Mouse (Mus musculus): ENCODE data around the gene Cyp2ab1. TPM values are rescaled to one million over a fixed set of nuclear protein-coding genes. Genes with fewer than 3 reads are reported as not detected.

The Cyp2ab1 gene
- polyA plus RNA-seq, 1 experiment from 2014 or later, result not detected

DNA sequence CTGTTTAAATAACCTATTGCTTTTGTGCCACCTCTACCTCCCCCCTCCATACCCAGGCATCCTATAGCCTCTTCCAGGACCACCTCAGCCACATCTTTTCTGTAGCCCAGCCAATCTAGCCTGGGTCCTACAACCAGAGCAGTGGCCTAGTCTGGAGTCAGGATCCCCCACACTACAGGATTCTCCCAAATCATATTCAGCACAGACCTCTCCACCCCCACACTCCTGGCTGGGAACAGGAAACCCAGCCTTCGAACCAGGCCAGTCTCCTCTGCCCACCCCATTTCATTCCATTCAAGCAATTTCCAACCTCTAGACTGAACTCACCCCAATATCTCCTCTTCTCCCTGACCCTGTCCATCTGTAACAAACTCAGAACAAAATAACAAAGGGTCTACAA lies 20.3 kb upstream of the Cyp2ab1 start:
- no peak for DNase-seq
- 96% methylated on average over 1 of the region's 1 CpGs for WGBS
- H3K27me3 ChIP-seq (ENCODE audit: control insufficient read depth, insufficient read depth, low read length), result no peaks in the 10 kb centered on the region
- no peak for ATAC-seq (ENCODE audit: low FRiP score, low TSS enrichment)
- no peak overlapping the region for H3K4me3 ChIP-seq (replicated peaks; ENCODE audit: low read depth, low read length)
- no peak overlapping the region for H3K27ac ChIP-seq (replicated peaks; ENCODE audit: low read depth, low read length)
- no peak overlapping the region for H3K4me2 ChIP-seq (ENCODE audit: low read length)
- no peaks in the 10 kb centered on the region for H3K4me1 ChIP-seq (ENCODE audit: control insufficient read depth, insufficient read depth, low read length)
- H3K36me3 ChIP-seq (ENCODE audit: control insufficient read depth, insufficient read depth, low read length), result peaks cover 60% of the 10 kb centered on the region
- no peak overlapping the region for H3K9ac ChIP-seq (replicated peaks; ENCODE audit: low read length)
- H3K9me3 ChIP-seq (ENCODE audit: control insufficient read depth, low read length), result no peaks in the 10 kb centered on the region

DNA sequence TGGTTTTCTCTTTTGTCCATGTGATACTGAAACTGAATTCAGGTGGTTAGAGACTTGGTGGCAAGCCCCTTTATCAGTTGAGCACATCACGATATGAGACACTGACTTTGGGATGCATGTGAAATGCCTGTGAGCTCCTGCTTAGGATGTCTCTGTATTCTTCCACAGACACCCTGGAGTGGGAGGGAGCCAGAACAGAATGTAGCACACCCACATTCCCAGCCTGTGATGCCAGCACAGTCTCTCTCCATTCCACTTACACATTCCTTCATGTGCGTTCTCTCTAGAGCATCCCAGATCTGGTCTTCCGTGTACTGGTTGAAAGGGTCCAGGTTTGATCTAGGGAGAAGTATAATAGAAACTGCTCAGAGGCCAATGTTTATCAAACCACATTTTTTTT lies 13.4 kb upstream of the Cyp2ab1 start:
- no peak overlapping the region for H3K27ac ChIP-seq (replicated peaks; ENCODE audit: low read depth, low read length)
- no peaks in the 10 kb centered on the region for H3K4me1 ChIP-seq (ENCODE audit: control insufficient read depth, insufficient read depth, low read length)
- H3K4me2 ChIP-seq (ENCODE audit: low read length), result no peak overlapping the region
- DNase-seq (no peak), ATAC-seq (ENCODE audit: low FRiP score, low TSS enrichment) (no peak)
- WGBS, result 98% methylated on average over 3 of the region's 3 CpGs
- H3K9ac ChIP-seq (replicated peaks; ENCODE audit: low read length), result no peak overlapping the region
- no peak overlapping the region for H3K4me3 ChIP-seq (replicated peaks; ENCODE audit: low read depth, low read length)
- no peaks in the 10 kb centered on the region for H3K9me3 ChIP-seq (ENCODE audit: control insufficient read depth, low read length)
- peaks cover 72% of the 10 kb centered on the region for H3K36me3 ChIP-seq (ENCODE audit: control insufficient read depth, insufficient read depth, low read length)
- no peaks in the 10 kb centered on the region for H3K27me3 ChIP-seq (ENCODE audit: control insufficient read depth, insufficient read depth, low read length)

DNA sequence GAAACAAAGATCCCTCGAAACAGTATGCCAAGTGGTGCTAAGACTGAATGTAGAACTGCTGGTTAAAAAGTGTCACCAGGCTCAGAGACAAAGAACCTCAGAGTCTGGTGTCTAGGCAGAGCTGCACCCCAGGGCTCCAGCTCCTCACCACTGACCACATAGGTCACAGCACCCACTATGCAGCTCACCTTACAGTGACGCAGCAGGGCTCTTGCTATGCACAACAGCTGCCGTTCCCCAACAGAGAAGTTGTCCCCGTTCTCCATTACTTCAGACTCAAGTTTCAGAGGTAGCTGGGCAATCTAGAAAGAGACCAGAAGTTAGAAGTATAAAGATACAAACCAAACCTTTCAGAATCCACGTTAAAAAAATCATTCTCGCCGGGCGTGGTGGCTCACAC lies 9.7 kb upstream of the Cyp2ab1 start:
- ATAC-seq (ENCODE audit: low FRiP score, low TSS enrichment) (no peak), DNase-seq (no peak)
- WGBS, result 98% methylated on average over 8 of the region's 8 CpGs
- Histone ChIP-seq H3K4me3 (replicated peaks; ENCODE audit: low read depth, low read length) (no peak overlapping the region), H3K36me3 (ENCODE audit: control insufficient read depth, insufficient read depth, low read length) (peaks cover 75% of the 10 kb centered on the region), H3K27ac (replicated peaks; ENCODE audit: low read depth, low read length) (no peak overlapping the region), H3K4me1 (ENCODE audit: control insufficient read depth, insufficient read depth, low read length) (no peaks in the 10 kb centered on the region), H3K9ac (replicated peaks; ENCODE audit: low read length) (no peak overlapping the region), H3K9me3 (ENCODE audit: control insufficient read depth, low read length) (no peaks in the 10 kb centered on the region), H3K27me3 (ENCODE audit: control insufficient read depth, insufficient read depth, low read length) (no peaks in the 10 kb centered on the region), H3K4me2 (ENCODE audit: low read length) (no peak overlapping the region)

DNA sequence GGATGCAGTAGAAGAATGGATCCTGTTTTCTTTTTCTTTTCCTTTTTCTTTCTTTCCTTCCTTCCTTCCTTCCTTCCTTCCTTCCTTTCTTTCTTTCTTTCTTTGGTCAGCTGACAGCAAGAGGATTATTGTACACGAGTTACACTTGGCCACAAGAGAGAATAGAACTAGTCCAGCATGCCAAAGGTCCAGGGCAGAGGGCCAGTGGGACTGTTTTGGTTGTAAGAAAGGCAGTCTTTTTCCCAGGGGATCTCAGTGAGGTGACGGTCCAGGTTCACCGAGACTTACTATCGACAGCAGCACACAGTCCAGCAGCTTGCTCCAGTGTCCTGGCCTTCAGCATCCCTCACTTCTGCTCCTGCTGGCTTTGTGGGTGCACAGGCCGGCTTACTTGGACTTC lies 3.1 kb upstream of the Cyp2ab1 start:
- Histone ChIP-seq H3K36me3 (ENCODE audit: control insufficient read depth, insufficient read depth, low read length) (peaks cover 38% of the 10 kb centered on the region), H3K27ac (replicated peaks; ENCODE audit: low read depth, low read length) (no peak overlapping the region), H3K4me1 (ENCODE audit: control insufficient read depth, insufficient read depth, low read length) (no peaks in the 10 kb centered on the region), H3K4me2 (ENCODE audit: low read length) (no peak overlapping the region), H3K4me3 (replicated peaks; ENCODE audit: low read depth, low read length) (no peak overlapping the region), H3K9me3 (ENCODE audit: control insufficient read depth, low read length) (no peaks in the 10 kb centered on the region), H3K27me3 (ENCODE audit: control insufficient read depth, insufficient read depth, low read length) (no peaks in the 10 kb centered on the region), H3K9ac (replicated peaks; ENCODE audit: low read length) (no peak overlapping the region)
- WGBS, result 89% methylated on average over 5 of the region's 5 CpGs
- DNase-seq (no peak), ATAC-seq (ENCODE audit: low FRiP score, low TSS enrichment) (no peak)

DNA sequence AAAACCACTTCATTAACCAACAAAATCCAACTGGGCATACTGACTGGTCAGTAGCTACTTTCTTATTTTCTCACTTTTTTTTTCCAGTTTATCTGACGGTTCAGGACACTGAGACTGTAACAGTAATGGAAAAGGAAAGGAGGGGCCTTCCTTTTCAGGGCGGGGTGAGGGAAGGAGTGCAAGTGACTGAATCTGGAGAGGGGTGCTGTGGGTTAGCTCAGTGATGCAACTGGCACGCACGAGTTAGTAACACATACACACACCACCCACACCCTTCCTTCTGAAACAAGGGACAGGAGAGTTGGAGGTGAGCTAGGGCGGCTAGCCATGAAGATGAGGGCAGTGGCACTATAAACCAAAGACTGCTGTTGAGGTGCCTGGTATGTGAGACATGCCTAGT lies 1.3 kb downstream of the Cyp2ab1 start:
- 84% methylated on average over 5 of the region's 5 CpGs for WGBS
- no peak overlapping the region for H3K4me2 ChIP-seq (ENCODE audit: low read length)
- H3K27me3 ChIP-seq (ENCODE audit: control insufficient read depth, insufficient read depth, low read length), result no peaks in the 10 kb centered on the region
- peaks cover 4% of the 10 kb centered on the region; the same call in 1 of the 2 replicates for H3K36me3 ChIP-seq (ENCODE audit: control insufficient read depth, insufficient read depth, low read length)
- no peak overlapping the region for H3K4me3 ChIP-seq (replicated peaks; ENCODE audit: low read depth, low read length)
- H3K9ac ChIP-seq (replicated peaks; ENCODE audit: low read length), result no peak overlapping the region
- ATAC-seq (ENCODE audit: low FRiP score, low TSS enrichment) (no peak), DNase-seq (no peak)
- no peak overlapping the region for H3K27ac ChIP-seq (replicated peaks; ENCODE audit: low read depth, low read length)
- H3K4me1 ChIP-seq (ENCODE audit: control insufficient read depth, insufficient read depth, low read length), result no peaks in the 10 kb centered on the region
- no peaks in the 10 kb centered on the region for H3K9me3 ChIP-seq (ENCODE audit: control insufficient read depth, low read length)

DNA sequence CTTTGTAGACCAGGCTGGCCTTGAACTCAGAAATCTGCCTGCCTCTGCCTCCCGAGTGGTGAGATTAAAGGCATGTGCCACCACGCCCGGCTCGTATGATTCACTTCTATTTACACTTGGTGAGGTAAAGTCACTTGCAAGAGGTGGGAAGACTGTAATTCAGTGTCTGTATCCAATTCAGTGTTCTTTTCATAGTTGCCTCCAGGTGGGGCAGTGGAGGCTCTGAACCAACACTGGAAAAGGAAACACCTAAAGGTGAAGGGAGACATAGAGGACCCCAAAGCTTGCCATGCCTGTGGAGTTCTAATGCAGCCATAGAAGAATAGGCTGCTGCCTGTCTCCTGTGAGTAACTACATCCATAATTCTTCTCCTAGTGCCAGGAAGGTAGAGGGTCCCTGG lies 2.9 kb downstream of the Cyp2ab1 start:
- WGBS, result 92% methylated on average over 4 of the region's 4 CpGs
- Histone ChIP-seq H3K9ac (replicated peaks; ENCODE audit: low read length) (no peak overlapping the region), H3K27ac (replicated peaks; ENCODE audit: low read depth, low read length) (no peak overlapping the region), H3K4me3 (replicated peaks; ENCODE audit: low read depth, low read length) (no peak overlapping the region), H3K27me3 (ENCODE audit: control insufficient read depth, insufficient read depth, low read length) (no peaks in the 10 kb centered on the region), H3K9me3 (ENCODE audit: control insufficient read depth, low read length) (no peaks in the 10 kb centered on the region), H3K4me2 (ENCODE audit: low read length) (no peak overlapping the region), H3K36me3 (ENCODE audit: control insufficient read depth, insufficient read depth, low read length) (no peaks in the 10 kb centered on the region), H3K4me1 (ENCODE audit: control insufficient read depth, insufficient read depth, low read length) (no peaks in the 10 kb centered on the region)
- DNase-seq, result no peak
- ATAC-seq (ENCODE audit: low FRiP score, low TSS enrichment), result no peak

DNA sequence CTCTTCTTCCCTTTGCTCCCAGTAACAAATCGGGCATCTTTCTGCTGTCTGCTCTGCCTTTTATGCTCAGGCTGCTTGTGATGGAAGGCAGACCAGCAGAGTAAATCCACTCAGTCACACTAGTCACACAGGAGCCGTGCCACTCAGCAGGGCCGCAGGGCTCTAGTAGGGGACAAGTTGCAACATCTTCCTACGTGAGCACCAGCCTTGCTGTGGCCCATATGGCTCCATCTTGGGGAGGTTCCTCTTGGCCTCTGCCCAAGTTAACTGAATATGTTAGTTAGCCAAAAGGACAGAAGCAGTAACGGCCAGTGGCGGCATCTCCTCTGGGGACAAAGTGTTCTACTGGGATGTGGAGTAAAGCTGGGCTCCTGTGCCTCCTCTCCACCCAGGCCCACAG lies 8.4 kb downstream of the Cyp2ab1 start:
- H3K4me3 ChIP-seq (replicated peaks; ENCODE audit: low read depth, low read length), result no peak overlapping the region
- ATAC-seq (ENCODE audit: low FRiP score, low TSS enrichment) (no peak), DNase-seq (peak; percentile 2)
- 76% methylated on average over 6 of the region's 6 CpGs for WGBS
- H3K27me3 ChIP-seq (ENCODE audit: control insufficient read depth, insufficient read depth, low read length), result no peaks in the 10 kb centered on the region
- no peaks in the 10 kb centered on the region for H3K4me1 ChIP-seq (ENCODE audit: control insufficient read depth, insufficient read depth, low read length)
- no peaks in the 10 kb centered on the region for H3K36me3 ChIP-seq (ENCODE audit: control insufficient read depth, insufficient read depth, low read length)
- H3K9ac ChIP-seq (replicated peaks; ENCODE audit: low read length), result no peak overlapping the region
- H3K27ac ChIP-seq (replicated peaks; ENCODE audit: low read depth, low read length), result no peak overlapping the region
- no peaks in the 10 kb centered on the region for H3K9me3 ChIP-seq (ENCODE audit: control insufficient read depth, low read length)
- no peak overlapping the region for H3K4me2 ChIP-seq (ENCODE audit: low read length)

DNA sequence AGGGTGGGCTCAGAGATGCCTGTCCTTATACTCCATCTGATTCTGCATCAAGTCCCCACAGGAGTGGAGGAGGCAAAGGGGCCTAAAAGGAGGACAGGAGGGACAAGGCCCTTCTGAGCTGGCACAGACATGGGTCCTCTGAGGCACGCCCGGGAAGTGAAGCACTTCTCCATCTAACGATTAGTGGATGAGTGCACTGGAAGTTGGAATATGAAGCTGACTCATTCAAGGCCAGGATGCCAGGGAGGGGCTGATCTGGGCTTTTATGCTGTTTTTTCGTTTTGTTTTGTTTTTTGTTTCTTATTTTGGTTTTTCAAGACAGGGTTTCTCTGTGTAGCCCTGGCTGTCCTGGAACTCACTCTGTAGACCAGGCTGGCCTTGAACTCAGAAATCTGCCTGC lies 9.9 kb downstream of the Cyp2ab1 start:
- 84% methylated on average over 4 of the region's 4 CpGs for WGBS
- ATAC-seq (ENCODE audit: low FRiP score, low TSS enrichment) (no peak), DNase-seq (no peak)
- no peak overlapping the region for H3K4me2 ChIP-seq (ENCODE audit: low read length)
- no peaks in the 10 kb centered on the region for H3K9me3 ChIP-seq (ENCODE audit: control insufficient read depth, low read length)
- no peaks in the 10 kb centered on the region for H3K4me1 ChIP-seq (ENCODE audit: control insufficient read depth, insufficient read depth, low read length)
- H3K36me3 ChIP-seq (ENCODE audit: control insufficient read depth, insufficient read depth, low read length), result no peaks in the 10 kb centered on the region
- no peak overlapping the region for H3K9ac ChIP-seq (replicated peaks; ENCODE audit: low read length)
- H3K27ac ChIP-seq (replicated peaks; ENCODE audit: low read depth, low read length), result no peak overlapping the region
- no peak overlapping the region for H3K4me3 ChIP-seq (replicated peaks; ENCODE audit: low read depth, low read length)
- no peaks in the 10 kb centered on the region for H3K27me3 ChIP-seq (ENCODE audit: control insufficient read depth, insufficient read depth, low read length)

DNA sequence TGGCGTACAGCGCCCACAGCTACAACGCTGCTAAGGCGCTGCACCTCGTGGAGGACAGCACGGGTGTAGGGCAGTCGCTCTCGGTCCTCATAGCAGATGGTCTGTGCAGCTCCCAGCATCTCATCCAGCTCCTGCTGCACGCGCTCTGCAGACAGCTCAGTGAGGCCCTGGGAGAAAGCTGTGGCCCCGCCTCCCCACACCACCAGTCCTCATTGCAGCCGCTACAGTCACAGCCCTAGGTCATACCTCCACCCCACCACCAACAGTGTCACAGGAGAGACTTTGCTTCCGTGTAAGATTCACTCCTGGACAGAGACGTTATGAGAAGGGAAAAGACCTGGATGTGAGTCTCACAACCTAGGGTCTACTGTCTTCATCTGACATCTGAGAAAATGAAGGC lies 12.9 kb downstream of the Cyp2ab1 start:
- Histone ChIP-seq H3K4me3 (replicated peaks; ENCODE audit: low read depth, low read length) (no peak overlapping the region), H3K4me2 (ENCODE audit: low read length) (no peak overlapping the region)
- WGBS, result 76% methylated on average over 14 of the region's 14 CpGs

More for the DNA sequence above, 12.9 kb downstream of the Cyp2ab1 start:
- ATAC-seq (ENCODE audit: low FRiP score, low TSS enrichment), result no peak
- H3K9ac ChIP-seq (replicated peaks; ENCODE audit: low read length), result no peak overlapping the region
- H3K9me3 ChIP-seq (ENCODE audit: control insufficient read depth, low read length), result no peaks in the 10 kb centered on the region
- H3K27ac ChIP-seq (replicated peaks; ENCODE audit: low read depth, low read length), result no peak overlapping the region
- no peaks in the 10 kb centered on the region for H3K4me1 ChIP-seq (ENCODE audit: control insufficient read depth, insufficient read depth, low read length)
- DNase-seq, result no peak
- H3K36me3 ChIP-seq (ENCODE audit: control insufficient read depth, insufficient read depth, low read length), result no peaks in the 10 kb centered on the region
- no peaks in the 10 kb centered on the region for H3K27me3 ChIP-seq (ENCODE audit: control insufficient read depth, insufficient read depth, low read length)
